Mouse (Mus musculus): ENCODE measurements around the gene Opcml. TPM values are rescaled to one million over a fixed set of nuclear protein-coding genes. Genes with fewer than 3 reads are reported as not detected.

Gene Opcml
- polyA plus RNA-seq, 1 experiment = not detected

GRCm38 (mm10) chr9:28395638-28396037, 605.1 kb downstream of the Opcml start:
- H3K4me3 ChIP-seq = no peak overlapping the region
- TF ChIP-seq E2F4 (IDR thresholded peaks at IDR 0.05; ENCODE audit: insufficient read depth) = no peak
- TF ChIP-seq SRF (IDR thresholded peaks at IDR 0.05; ENCODE audit: control insufficient read depth, insufficient read length, low read depth) = no peak
- no peak for TF ChIP-seq MYOD1 (IDR thresholded peaks at IDR 0.05; ENCODE audit: control insufficient read depth in 1 of 3, insufficient read length in 2 of 3, low read depth in 2 of 3)
- TF ChIP-seq POLR2A (IDR thresholded peaks at IDR 0.05; ENCODE audit: insufficient read length, low read depth) = no peak
- TF ChIP-seq POLR2AphosphoS2 (IDR thresholded peaks at IDR 0.05; ENCODE audit: insufficient read length, low read depth) = no peak
- no peak for TF ChIP-seq REST (IDR thresholded peaks at IDR 0.05; ENCODE audit: insufficient read depth, insufficient read length)
- no peak for TF ChIP-seq TCF3 (IDR thresholded peaks at IDR 0.05; ENCODE audit: insufficient read length, low read depth)
- TF ChIP-seq CEBPB (IDR thresholded peaks at IDR 0.05; ENCODE audit: insufficient read depth, poor library complexity, severe bottlenecking) = no peak
- no peak for TF ChIP-seq MYOG (IDR thresholded peaks at IDR 0.05; ENCODE audit: control insufficient read depth in 1 of 3, insufficient read depth in 1 of 3, insufficient read length in 2 of 3, low read depth in 2 of 3)
- TF ChIP-seq USF1 (IDR thresholded peaks at IDR 0.05; ENCODE audit: low read depth) = no peak
- TF ChIP-seq MAX (IDR thresholded peaks at IDR 0.05; ENCODE audit: low read depth) = no peak
- no peak for TF ChIP-seq TCF12 (IDR thresholded peaks at IDR 0.05; ENCODE audit: insufficient read depth, poor library complexity, severe bottlenecking)
- no peak overlapping the region for H3K4me2 ChIP-seq (ENCODE audit: low read depth)
- no peak overlapping the region for H3ac ChIP-seq (ENCODE audit: control insufficient read depth, insufficient read length)
- no peaks in the 10 kb centered on the region for H3K79me2 ChIP-seq (ENCODE audit: control insufficient read depth, insufficient read depth)
- no peaks in the 10 kb centered on the region for H3K27me3 ChIP-seq (ENCODE audit: control insufficient read depth, insufficient read depth, insufficient read length)
- H3K36me3 ChIP-seq (ENCODE audit: control insufficient read depth, insufficient read depth) = no peaks in the 10 kb centered on the region

GRCm38 (mm10) chr9:28402770-28403650, 612.4 kb downstream of the Opcml start:
- Histone ChIP-seq H3ac (ENCODE audit: control insufficient read depth, insufficient read length) (no peak overlapping the region), H3K4me2 (ENCODE audit: low read depth) (peak overlapping the region; percentile 24), H3K4me3 (no peak overlapping the region), H3K79me2 (ENCODE audit: control insufficient read depth, insufficient read depth) (no peaks in the 10 kb centered on the region), H3K36me3 (ENCODE audit: control insufficient read depth, insufficient read depth) (no peaks in the 10 kb centered on the region), H3K27me3 (ENCODE audit: control insufficient read depth, insufficient read depth, insufficient read length) (peaks cover 21% of the 10 kb centered on the region)
- TF ChIP-seq MAX (IDR thresholded peaks at IDR 0.05; ENCODE audit: low read depth) = no peak
- TF ChIP-seq SRF (IDR thresholded peaks at IDR 0.05; ENCODE audit: control insufficient read depth, insufficient read length, low read depth) = no peak
- no peak for TF ChIP-seq MYOG (IDR thresholded peaks at IDR 0.05; ENCODE audit: control insufficient read depth in 1 of 3, insufficient read depth in 1 of 3, insufficient read length in 2 of 3, low read depth in 2 of 3)
- no peak for TF ChIP-seq POLR2A (IDR thresholded peaks at IDR 0.05; ENCODE audit: insufficient read length, low read depth)
- no peak for TF ChIP-seq REST (IDR thresholded peaks at IDR 0.05; ENCODE audit: insufficient read depth, insufficient read length)
- TF ChIP-seq MYOD1 (IDR thresholded peaks at IDR 0.05; ENCODE audit: control insufficient read depth in 1 of 3, insufficient read length in 2 of 3, low read depth in 2 of 3) = no peak
- no peak for TF ChIP-seq CEBPB (IDR thresholded peaks at IDR 0.05; ENCODE audit: insufficient read depth, poor library complexity, severe bottlenecking)

GRCm38 (mm10) chr9:28403831-28404562, 613.4 kb downstream of the Opcml start:
- Histone ChIP-seq H3ac (ENCODE audit: control insufficient read depth, insufficient read length) (no peak overlapping the region), H3K79me2 (ENCODE audit: control insufficient read depth, insufficient read depth) (no peaks in the 10 kb centered on the region), H3K36me3 (ENCODE audit: control insufficient read depth, insufficient read depth) (no peaks in the 10 kb centered on the region), H3K27me3 (ENCODE audit: control insufficient read depth, insufficient read depth, insufficient read length) (peaks cover 21% of the 10 kb centered on the region), H3K4me2 (ENCODE audit: low read depth) (peak overlapping the region; percentile 24), H3K4me3 (no peak overlapping the region)
- TF ChIP-seq SRF (IDR thresholded peaks at IDR 0.05; ENCODE audit: control insufficient read depth, insufficient read length, low read depth) (no peak), TCF12 (IDR thresholded peaks at IDR 0.05; ENCODE audit: insufficient read depth, poor library complexity, severe bottlenecking) (no peak), E2F4 (IDR thresholded peaks at IDR 0.05; ENCODE audit: insufficient read depth) (no peak), USF1 (IDR thresholded peaks at IDR 0.05; ENCODE audit: low read depth) (no peak), MYOD1 (IDR thresholded peaks at IDR 0.05; ENCODE audit: control insufficient read depth in 1 of 3, insufficient read length in 2 of 3, low read depth in 2 of 3) (no peak), MAX (IDR thresholded peaks at IDR 0.05; ENCODE audit: low read depth) (no peak), CEBPB (IDR thresholded peaks at IDR 0.05; ENCODE audit: insufficient read depth, poor library complexity, severe bottlenecking) (no peak), POLR2AphosphoS2 (IDR thresholded peaks at IDR 0.05; ENCODE audit: insufficient read length, low read depth) (no peak), MYOG (IDR thresholded peaks at IDR 0.05; ENCODE audit: control insufficient read depth in 1 of 3, insufficient read depth in 1 of 3, insufficient read length in 2 of 3, low read depth in 2 of 3) (no peak), TCF3 (IDR thresholded peaks at IDR 0.05; ENCODE audit: insufficient read length, low read depth) (no peak), POLR2A (IDR thresholded peaks at IDR 0.05; ENCODE audit: insufficient read length, low read depth) (no peak), REST (IDR thresholded peaks at IDR 0.05; ENCODE audit: insufficient read depth, insufficient read length) (no peak)

GRCm38 (mm10) chr9:28404616-28405015, 614.0 kb downstream of the Opcml start:
- Histone ChIP-seq H3K4me3 (no peak overlapping the region), H3K36me3 (ENCODE audit: control insufficient read depth, insufficient read depth) (no peaks in the 10 kb centered on the region), H3K4me2 (ENCODE audit: low read depth) (no peak overlapping the region), H3K79me2 (ENCODE audit: control insufficient read depth, insufficient read depth) (no peaks in the 10 kb centered on the region), H3K27me3 (ENCODE audit: control insufficient read depth, insufficient read depth, insufficient read length) (peaks cover 21% of the 10 kb centered on the region), H3ac (ENCODE audit: control insufficient read depth, insufficient read length) (no peak overlapping the region)
- TF ChIP-seq TCF3 (IDR thresholded peaks at IDR 0.05; ENCODE audit: insufficient read length, low read depth) = no peak
